Mouse (Mus musculus) layer of hippocampus, adult 8-10 months (tissue): ENCODE results near the gene Frmd8. TPM values are rescaled to one million over a fixed set of nuclear protein-coding genes. Genes with fewer than 3 reads are reported as not detected.

ENCODE experiments used
- DNase-seq, 2 experiments: peaks; one replicate each; pipeline ENCODE4 v3.0.0; 2022; ENCODE audit warnings: low spot score in 2 of 2
- total RNA-seq, 4 experiments: library from RNA; stranded (reverse); gene quantifications; 2 replicates each; pipeline ENCODE4 v1.2.4; 2022

Gene Frmd8
- total RNA-seq, 4 experiments from 2014 or later: 10.4 to 20.8 (median 16.3) TPM

DNA sequence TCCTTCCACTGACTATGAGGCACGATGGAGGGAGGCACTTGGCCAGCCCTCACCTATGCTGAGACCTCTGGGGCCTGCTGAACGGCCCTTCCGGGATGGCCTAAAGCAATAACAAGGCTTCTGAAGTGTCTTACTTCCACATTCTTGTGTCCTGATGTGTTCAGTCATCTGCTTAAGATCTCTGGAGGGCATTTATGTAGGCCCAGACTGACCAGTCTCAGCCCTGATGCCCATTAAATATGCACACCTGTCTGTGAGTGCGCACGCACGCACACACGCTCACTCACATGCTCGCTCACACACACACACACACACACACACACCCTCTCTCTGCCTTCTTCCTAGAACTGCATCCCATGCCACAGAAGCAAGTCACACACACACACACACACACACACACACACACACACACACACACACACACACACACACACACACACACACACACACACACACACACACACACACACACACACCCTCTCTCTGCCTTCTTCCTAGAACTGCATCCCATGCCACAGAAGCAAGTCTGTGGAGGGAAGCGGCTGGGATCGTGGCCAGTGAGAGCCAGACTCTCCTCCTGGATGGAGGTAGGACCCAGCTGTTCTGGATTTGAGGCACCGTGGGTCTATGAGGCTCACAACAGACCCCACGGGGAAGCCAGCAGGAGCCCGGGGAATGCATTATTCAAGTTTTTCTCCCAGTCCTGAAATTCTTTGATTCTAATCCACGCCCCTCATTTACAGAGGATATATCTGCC is 65.9 kb downstream of the Frmd8 start:
- DNase-seq: no peak

GRCm38 (mm10) chr19:5807740-5808139 is 67.3 kb downstream of the Frmd8 start:
- no peak for DNase-seq

- DNase-seq: no peak
Measured at GRCm38 (mm10) chr19:5806809-5807205, 68.3 kb downstream of the Frmd8 start.

GRCm38 (mm10) chr19:5806051-5806808 is 68.8 kb downstream of the Frmd8 start:
- DNase-seq: no peak

DNA sequence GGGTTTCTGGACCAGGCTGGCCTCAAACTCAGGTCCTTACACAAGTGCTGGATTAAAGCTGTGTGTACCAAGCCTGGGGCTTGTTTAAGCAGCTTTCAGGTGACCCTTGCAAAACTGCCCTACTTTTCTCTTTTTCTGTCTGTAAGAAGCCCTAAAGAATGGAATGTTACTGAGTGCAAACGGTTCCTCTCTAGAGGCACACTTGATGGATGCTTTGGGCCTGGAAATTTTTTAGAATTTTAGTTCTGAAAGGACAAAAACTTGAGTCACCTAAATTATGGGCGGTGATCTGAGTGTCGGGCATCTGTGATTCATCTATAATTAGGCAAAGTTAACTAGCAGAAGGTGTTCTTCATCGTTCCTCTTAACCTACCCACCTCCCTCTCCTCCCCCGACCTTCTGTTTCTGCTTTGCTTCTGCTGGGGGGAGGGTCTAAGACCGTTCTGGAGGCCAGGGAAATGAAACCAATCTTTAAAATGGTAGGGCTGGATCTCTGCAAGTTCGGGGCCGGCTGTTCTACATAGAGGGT is 70.6 kb downstream of the Frmd8 start:
- peak in 1 of 2 experiments; percentile 68 for DNase-seq

GRCm38 (mm10) chr19:5803881-5804279 is 71.2 kb downstream of the Frmd8 start:
- DNase-seq: no peak

- peak; percentile 96 to 100 for DNase-seq
Measured at GRCm38 (mm10) chr19:5803041-5803880, 71.8 kb downstream of the Frmd8 start.

DNA sequence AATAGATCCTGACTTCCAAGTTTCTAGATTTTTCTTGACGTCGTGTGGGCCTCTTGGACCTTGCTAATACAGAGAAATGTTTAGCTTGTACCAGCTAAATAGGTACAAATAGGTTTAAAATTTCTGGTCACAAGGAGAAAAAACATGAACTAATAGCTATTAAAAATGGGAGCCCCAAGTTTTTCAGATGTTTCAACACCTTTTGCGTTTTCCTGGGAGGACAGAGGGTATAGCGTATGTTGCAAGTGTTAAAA is 72.4 kb downstream of the Frmd8 start:
- DNase-seq: no peak

GRCm38 (mm10) chr19:5802011-5802786 is 72.9 kb downstream of the Frmd8 start:
- DNase-seq: peak; percentile 91 to 98

- DNase-seq: no peak
Measured at GRCm38 (mm10) chr19:5801432-5801964, 73.6 kb downstream of the Frmd8 start.

GRCm38 (mm10) chr19:5800632-5801431 is 74.2 kb downstream of the Frmd8 start:
- DNase-seq: no peak

- DNase-seq: no peak
Measured at GRCm38 (mm10) chr19:5800350-5800631, 74.8 kb downstream of the Frmd8 start.

Other genes starting within 250 kb of the Frmd8 start
- gene Rela, start 237.8 kb downstream of the Frmd8 start, total RNA-seq: 10 to 100 TPM; 18.8 to 32.7 (median 23.7) TPM
- gene Sipa1, start 211.6 kb downstream of the Frmd8 start, total RNA-seq: 10 to 100 TPM; 16.2 to 20.4 (median 19.4) TPM
- gene Map3k11, start 186.5 kb downstream of the Frmd8 start, total RNA-seq: 10 to 100 TPM; 16.9 to 21.3 (median 18.7) TPM
- 10 to 100 TPM; 74.5 to 80.9 (median 77.0) TPM for gene Pcnx3, start 186.4 kb downstream of the Frmd8 start, total RNA-seq
- gene Kcnk7, start 170.9 kb downstream of the Frmd8 start, total RNA-seq: under 1 TPM in 1 of 4 experiments, not detected in 3; 0.43 TPM
- 10 to 100 TPM; 12.4 to 17.8 (median 16.4) TPM for gene Ehbp1l1, start 149.0 kb downstream of the Frmd8 start, total RNA-seq
- gene Fam89b, start 145.6 kb downstream of the Frmd8 start, total RNA-seq: 10 to 100 TPM; 22.5 to 31.3 (median 27.4) TPM
- gene Ltbp3, start 134.4 kb downstream of the Frmd8 start, total RNA-seq: 10 to 100 TPM; 30.4 to 40.5 (median 33.1) TPM
- gene Scyl1, start 103.9 kb downstream of the Frmd8 start, total RNA-seq: 10 to 100 TPM; 77.7 to 94.4 (median 88.1) TPM
- gene Slc25a45, start 2.5 kb upstream of the Frmd8 start, total RNA-seq: 1 to 10 TPM; 3.1 to 7.1 (median 4.5) TPM
- gene Tigd3, start 18.9 kb upstream of the Frmd8 start, total RNA-seq: 1 to 10 TPM; 2.2 to 3.5 (median 2.9) TPM
- 100 to 1,000 TPM in 1 of 4 experiments, 10 to 100 TPM in 3; 89.6 to 135 (median 97.5) TPM for gene Dpf2, start 37.7 kb upstream of the Frmd8 start, total RNA-seq
- 1 to 10 TPM; 4.4 to 6.0 (median 5.4) TPM for gene Cdc42ep2, start 49.5 kb upstream of the Frmd8 start, total RNA-seq
- 1 to 10 TPM; 4.4 to 8.2 (median 7.1) TPM for gene Pola2, start 88.9 kb upstream of the Frmd8 start, total RNA-seq
- not detected for gene Slc22a20, start 110.9 kb upstream of the Frmd8 start, total RNA-seq
- 10 to 100 TPM; 23.7 to 27.7 (median 25.1) TPM for gene Capn1, start 140.6 kb upstream of the Frmd8 start, total RNA-seq
- 10 to 100 TPM; 40.4 to 48.8 (median 43.7) TPM for gene Syvn1, start 171.3 kb upstream of the Frmd8 start, total RNA-seq
- 10 to 100 TPM; 43.5 to 51.3 (median 46.1) TPM for gene Mrpl49, start 182.5 kb upstream of the Frmd8 start, total RNA-seq
- 100 to 1,000 TPM; 653 to 927 (median 780) TPM for gene Fau, start 182.6 kb upstream of the Frmd8 start, total RNA-seq
- 10 to 100 TPM; 27.0 to 38.4 (median 32.4) TPM for gene Znhit2, start 185.9 kb upstream of the Frmd8 start, total RNA-seq
- 10 to 100 TPM; 21.7 to 30.5 (median 26.6) TPM for gene Tm7sf2, start 193.1 kb upstream of the Frmd8 start, total RNA-seq
- gene Vps51, start 202.0 kb upstream of the Frmd8 start, total RNA-seq: 100 to 1,000 TPM in 2 of 4 experiments, 10 to 100 TPM in 2; 90.4 to 103 (median 99.8) TPM
- gene Tmem262, start 204.8 kb upstream of the Frmd8 start, total RNA-seq: not detected
- 1 to 10 TPM in 1 of 4 experiments, not detected in 3; 2.3 TPM for gene Gm28374, start 207.0 kb upstream of the Frmd8 start, total RNA-seq
- gene Zfpl1, start 209.7 kb upstream of the Frmd8 start, total RNA-seq: 10 to 100 TPM; 38.8 to 44.1 (median 41.4) TPM
- under 1 TPM in 1 of 4 experiments, not detected in 3; 0.31 TPM for gene Cdca5, start 209.7 kb upstream of the Frmd8 start, total RNA-seq
- gene AC131692.1, start 219.1 kb upstream of the Frmd8 start, total RNA-seq: not detected
- gene Naaladl1, start 230.5 kb upstream of the Frmd8 start, total RNA-seq: under 1 TPM in 3 of 4 experiments, not detected in 1; 0.14 to 0.25 (median 0.17) TPM
- gene Sac3d1, start 243.4 kb upstream of the Frmd8 start, total RNA-seq: 10 to 100 TPM; 11.0 to 13.4 (median 12.9) TPM